Comparison of ENCODE assay signal across 10 mouse cellular contexts in the genomic region with DNA sequence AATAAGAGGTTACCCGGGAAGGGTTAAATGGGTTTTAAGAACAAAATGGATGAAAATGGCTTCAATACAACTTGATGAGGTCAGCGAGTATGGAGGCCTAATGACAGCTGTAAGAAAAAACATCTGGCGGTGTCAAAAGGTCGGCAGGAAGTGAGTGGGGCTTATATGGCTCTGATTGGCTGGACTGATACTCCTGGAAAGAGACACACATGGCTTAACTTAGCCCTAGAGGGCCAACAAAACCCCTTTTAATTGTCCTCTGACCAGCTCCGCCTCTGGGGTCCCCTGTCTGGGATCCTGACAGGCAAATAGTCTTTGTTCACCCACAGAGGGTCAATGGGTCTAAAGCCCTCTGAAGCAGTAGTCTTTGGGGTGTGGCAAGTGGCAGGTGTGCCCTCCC.
DNase-seq lines count a peak whose midpoint lies in the region; ATAC-seq lines count a peak whose summit lies in the region.
"Had no signal": no experiment of that assay in that cellular context is flagged by ENCODE, and none has a peak within 500 bp of the region (broad histone marks: within the 10 kb centered on the region; RNA-seq: fewer than 3 reads in every experiment).

No protein-coding gene starts in this region.

- no peaks in the 10 kb centered on the region for H3K9me3 ChIP-seq in hindbrain, embryonic 11.5 days (ENCODE audit: control insufficient read depth, low read length)
- H3K9me3 ChIP-seq in hindbrain, embryonic 14.5 days (ENCODE audit: control insufficient read depth, low read length) = no peaks in the 10 kb centered on the region
- no peaks in the 10 kb centered on the region for H3K9me3 ChIP-seq in heart, embryonic 15.5 days (replicated peaks)
- H3K9me3 ChIP-seq in limb, embryonic 10.5 days (replicated peaks) = no peaks in the 10 kb centered on the region

- H3K27ac ChIP-seq in hindbrain, embryonic 11.5 days (ENCODE audit: low read depth, low read length) = no peak overlapping the region
- no peak overlapping the region for H3K27ac ChIP-seq in hindbrain, embryonic 14.5 days
- peak overlapping the region; percentile 74 for H3K27ac ChIP-seq in heart, embryonic 15.5 days
- peak overlapping the region; percentile 86 for H3K27ac ChIP-seq in limb, embryonic 10.5 days

- H3K36me3 ChIP-seq in hindbrain, embryonic 11.5 days (ENCODE audit: control insufficient read depth, insufficient read depth, low read length) = no peaks in the 10 kb centered on the region
- H3K36me3 ChIP-seq in hindbrain, embryonic 14.5 days (replicated peaks; ENCODE audit: control insufficient read depth, insufficient read depth) = no peaks in the 10 kb centered on the region
- H3K36me3 ChIP-seq in heart, embryonic 15.5 days = no peaks in the 10 kb centered on the region
- H3K36me3 ChIP-seq in limb, embryonic 10.5 days = peaks cover 10% of the 10 kb centered on the region; the same call in 1 of the 2 replicates

- H3K4me1 ChIP-seq in hindbrain, embryonic 11.5 days (replicated peaks; ENCODE audit: control insufficient read depth, insufficient read depth, low read length) = peaks cover 14% of the 10 kb centered on the region
- H3K4me1 ChIP-seq in hindbrain, embryonic 14.5 days (replicated peaks; ENCODE audit: control insufficient read depth, insufficient read depth, low read length) = peaks cover 27% of the 10 kb centered on the region
- H3K4me1 ChIP-seq in heart, embryonic 15.5 days (replicated peaks) = peaks cover 90% of the 10 kb centered on the region
- H3K4me1 ChIP-seq in limb, embryonic 10.5 days = peaks cover 99% of the 10 kb centered on the region

- H3K4me2 ChIP-seq in hindbrain, embryonic 11.5 days (replicated peaks; ENCODE audit: low read depth, low read length) = no peak overlapping the region
- H3K4me2 ChIP-seq in hindbrain, embryonic 14.5 days (replicated peaks) = no peak overlapping the region
- no peak overlapping the region for H3K4me2 ChIP-seq in heart, embryonic 15.5 days

- H3K27me3 ChIP-seq in hindbrain, embryonic 11.5 days (ENCODE audit: control insufficient read depth, insufficient read depth, low read length) = no peaks in the 10 kb centered on the region
- H3K27me3 ChIP-seq in hindbrain, embryonic 14.5 days (ENCODE audit: control insufficient read depth, insufficient read depth, low read length) = no peaks in the 10 kb centered on the region
- no peaks in the 10 kb centered on the region for H3K27me3 ChIP-seq in heart, embryonic 15.5 days
- H3K27me3 ChIP-seq in limb, embryonic 10.5 days (ENCODE audit: low read depth, poor library complexity, severe bottlenecking) = no peaks in the 10 kb centered on the region

- H3K9ac ChIP-seq in hindbrain, embryonic 11.5 days (ENCODE audit: low read depth, low read length) = no peak overlapping the region
- no peak overlapping the region for H3K9ac ChIP-seq in hindbrain, embryonic 14.5 days
- no peak overlapping the region for H3K9ac ChIP-seq in heart, embryonic 15.5 days

- no peak overlapping the region for H3K4me3 ChIP-seq in hindbrain, embryonic 11.5 days (ENCODE audit: low read depth, low read length)
- no peak overlapping the region for H3K4me3 ChIP-seq in hindbrain, embryonic 14.5 days (replicated peaks; ENCODE audit: low read length)
- no peak overlapping the region for H3K4me3 ChIP-seq in heart, embryonic 15.5 days
- H3K4me3 ChIP-seq in limb, embryonic 10.5 days = peak overlapping the region; percentile 28

- ATAC-seq in hindbrain, embryonic 11.5 days (ENCODE audit: low FRiP score) = no peak; the same call in 1 of the 2 replicates
- no peak for ATAC-seq in hindbrain, embryonic 14.5 days (ENCODE audit: low FRiP score)
- ATAC-seq in heart, embryonic 15.5 days (replicated peaks; ENCODE audit: insufficient number of reproducible peaks, insufficient read depth, low FRiP score, low read depth) = no peak
- no peak for ATAC-seq in megakaryocyte-erythroid progenitor cell, adult 5-6 weeks (replicated peaks; ENCODE audit: low FRiP score, low TSS enrichment, poor library complexity, severe bottlenecking)

- WGBS in hindbrain, embryonic 11.5 days = 29% methylated on average over 5 of the region's 5 CpGs
- 46% methylated on average over 5 of the region's 5 CpGs for WGBS in hindbrain, embryonic 14.5 days
- 54% methylated on average over 5 of the region's 5 CpGs for WGBS in heart, embryonic 15.5 days
- WGBS in limb, embryonic 10.5 days = 18% methylated on average over 5 of the region's 5 CpGs

- peak; percentile 56 for DNase-seq in hindbrain, embryonic 11.5 days (ENCODE audit: low spot score)
- no peak for DNase-seq in hindbrain, embryonic 14.5 days (ENCODE audit: low spot score)
- peak; percentile 91 for DNase-seq in embryo, embryonic 10.5 days (ENCODE audit: low spot score)
- peak; percentile 78 for DNase-seq in limb, embryonic 10.5 days (ENCODE audit: low spot score)
- no peak for DNase-seq in testis, postnatal 14 days (ENCODE audit: low spot score)
- DNase-seq in ovary, postnatal 10 days (ENCODE audit: low spot score) = no peak
- DNase-seq: adrenal gland, adult 2 months; cerebellum, adult 8-10 months had no signal

Comparison
In these comparisons a context has a peak if more than half of its experiments do, and no peak if none do; other contexts are left out.
1. DNase-seq: peak in hindbrain, embryonic 11.5 days (single experiment), embryo, embryonic 10.5 days (single experiment) and limb, embryonic 10.5 days (single experiment); none in hindbrain, embryonic 14.5 days (single experiment), testis, postnatal 14 days (single experiment) and ovary, postnatal 10 days (single experiment).
2. H3K27ac ChIP-seq: peak in heart, embryonic 15.5 days (single experiment) and limb, embryonic 10.5 days (single experiment); none in hindbrain, embryonic 11.5 days (single experiment) and hindbrain, embryonic 14.5 days (single experiment).